Mouse (Mus musculus) brain, adult 2 months (tissue): ENCODE measurements at regions not wholly inside any gene's neighbourhood (a gene's known extent, or its start where the extent isn't known, plus 50 kb on each side); places are given as distances from the start of the nearest gene placed in this dataset.
"Not testable (repeated sequence)": the region's sequence is repeated elsewhere in the genome, so short reads cannot be mapped to it uniquely, and the experiment has no call there.

Experiments used
- DNase-seq: peaks from one replicate; pipeline ENCODE4 v3.0.0; 2011; ENCODE audit warnings: low read depth, low spot score

DNA sequence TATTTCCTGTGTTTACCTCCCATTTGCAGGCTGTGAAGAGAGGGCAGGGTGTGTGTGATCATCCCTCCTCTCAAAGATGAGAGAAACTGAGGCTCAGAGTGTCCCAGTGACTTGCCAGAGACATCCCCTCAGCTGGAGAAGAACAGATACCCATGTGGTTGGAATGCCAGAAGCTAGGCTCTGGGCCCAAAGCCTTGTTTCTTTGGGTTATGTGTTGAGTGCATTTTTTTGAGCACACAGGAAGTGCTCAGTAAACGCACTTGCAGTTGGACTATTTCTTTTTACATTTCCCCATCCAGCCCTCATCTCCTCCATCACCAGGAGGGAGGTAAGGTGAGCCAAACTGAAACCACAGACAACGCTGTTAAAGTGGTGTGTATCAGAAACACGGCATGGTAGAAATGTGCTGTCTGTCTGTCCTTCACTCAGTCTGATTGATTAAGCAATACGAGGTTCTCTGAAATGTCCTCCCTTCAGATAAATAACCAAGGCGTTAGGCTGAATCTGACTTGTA lies 341.8 kb upstream of the 3110018I06Rik start:
- DNase-seq = no peak

DNA sequence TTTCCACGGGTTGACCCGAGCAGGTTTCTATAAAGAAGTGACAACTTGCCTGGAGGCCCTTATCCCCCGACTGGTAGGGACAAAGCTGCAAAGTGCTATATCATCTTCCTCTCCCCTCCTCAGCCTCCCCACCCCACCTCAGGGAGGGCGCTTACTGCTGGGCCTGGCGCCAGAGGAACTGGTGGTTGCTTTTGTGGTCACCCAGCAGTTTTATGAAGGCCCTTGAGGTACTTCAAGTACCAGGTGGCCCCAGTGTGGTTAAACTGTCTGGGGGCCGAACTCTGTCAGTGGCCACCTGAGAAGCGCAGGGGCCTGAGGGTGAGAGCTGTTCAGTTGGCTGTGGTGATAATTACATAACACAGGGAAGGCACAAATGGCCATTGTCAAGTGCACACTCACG lies 340.0 kb upstream of the 3110018I06Rik start:
- no peak for DNase-seq

- no peak for DNase-seq
These were observed 337.3 kb upstream of the 3110018I06Rik start for GRCm38 (mm10) chr12:107151089-107151488.

DNA sequence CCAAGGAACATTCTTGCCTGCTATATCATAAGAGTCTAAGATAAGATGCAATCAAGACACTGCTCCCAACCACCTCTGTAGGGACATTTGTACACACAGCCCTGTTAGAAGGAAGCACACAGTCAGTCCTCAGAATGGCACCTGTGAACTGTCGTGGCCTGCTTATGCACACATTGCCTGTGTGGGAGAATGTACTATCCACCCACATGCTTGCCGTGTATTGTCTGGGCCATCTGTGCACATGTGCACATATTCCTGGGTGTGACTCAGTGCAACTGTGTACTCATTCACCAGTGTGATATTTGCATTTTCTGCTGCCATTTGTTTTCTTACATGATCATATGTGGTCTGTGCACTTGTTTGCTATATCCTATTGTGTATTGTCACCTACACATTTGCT lies 333.8 kb upstream of the 3110018I06Rik start:
- peak; percentile 31 for DNase-seq

- DNase-seq = no peak
These were observed 331.5 kb upstream of the 3110018I06Rik start for GRCm38 (mm10) chr12:107156791-107157428.

DNA sequence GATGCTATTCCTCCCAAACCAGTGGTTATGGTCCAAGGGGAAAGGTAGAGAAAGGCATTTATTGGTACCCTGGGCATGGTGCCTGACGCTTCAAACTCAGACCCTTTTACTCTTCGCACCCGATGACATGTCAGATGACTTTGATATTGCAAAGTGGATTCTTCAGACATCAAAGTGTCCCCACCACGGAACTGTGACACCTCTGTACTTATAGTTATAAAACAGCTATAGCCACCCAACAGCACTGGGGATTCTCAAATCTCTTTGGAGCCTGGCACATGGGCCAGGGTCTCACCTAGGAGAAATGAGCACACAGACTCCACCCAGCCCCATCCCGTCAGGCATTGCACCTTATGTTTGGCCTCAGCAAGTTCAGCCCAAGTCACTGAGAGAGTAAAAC lies 329.3 kb upstream of the 3110018I06Rik start:
- no peak for DNase-seq

DNA sequence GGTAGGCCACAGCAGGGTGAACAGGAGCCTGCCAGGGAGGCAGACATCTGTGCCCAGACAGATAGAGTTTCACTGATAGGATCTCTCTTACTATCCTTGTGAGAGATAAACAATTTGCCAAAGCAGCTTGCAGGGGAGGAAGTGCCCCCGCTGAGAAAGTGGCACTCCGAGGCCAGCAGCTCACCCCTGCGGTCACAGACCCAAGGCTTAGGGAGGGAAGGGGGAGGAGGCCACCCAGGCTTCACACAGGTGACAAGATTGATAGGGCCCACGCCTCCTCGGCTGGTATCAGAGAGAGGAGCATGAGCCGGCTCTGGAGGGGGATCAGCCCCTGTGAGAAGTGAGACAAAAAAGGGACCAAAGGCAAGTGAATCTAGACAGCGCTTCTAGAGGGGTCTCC lies 328.3 kb upstream of the 3110018I06Rik start:
- DNase-seq = no peak

GRCm38 (mm10) chr12:107160628-107161027 lies 327.8 kb upstream of the 3110018I06Rik start:
- DNase-seq = no peak

- DNase-seq = no peak
These were observed 317.5 kb upstream of the 3110018I06Rik start for GRCm38 (mm10) chr12:107170926-107171325.

- DNase-seq = no peak
These were observed 316.8 kb upstream of the 3110018I06Rik start for GRCm38 (mm10) chr12:107171676-107172075.

DNA sequence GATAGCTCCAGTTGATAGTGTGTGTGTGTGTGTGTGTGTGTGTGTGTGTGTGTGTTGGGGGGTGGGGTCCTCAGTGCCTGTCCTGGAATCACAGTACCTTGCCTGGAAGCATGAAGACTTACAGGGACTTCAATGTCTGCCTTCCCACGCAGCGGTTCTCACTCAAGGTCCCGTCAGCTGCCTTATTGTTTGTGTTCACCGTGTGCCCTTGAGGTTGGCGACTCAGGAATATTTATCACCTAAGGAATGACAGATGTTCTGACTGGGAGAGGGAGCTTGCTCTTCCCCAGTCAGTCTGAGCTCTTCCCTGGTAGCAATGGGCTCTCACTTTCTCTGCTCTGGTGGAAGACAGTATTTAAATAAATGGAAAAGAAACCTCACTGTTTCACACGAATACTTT lies 309.8 kb upstream of the 3110018I06Rik start:
- no peak for DNase-seq

GRCm38 (mm10) chr12:107180501-107180900 lies 307.9 kb upstream of the 3110018I06Rik start:
- no peak for DNase-seq

GRCm38 (mm10) chr12:107181291-107181690 lies 307.1 kb upstream of the 3110018I06Rik start:
- no peak for DNase-seq

- no peak for DNase-seq
These were observed 306.3 kb upstream of the 3110018I06Rik start for GRCm38 (mm10) chr12:107182091-107182655.

DNA sequence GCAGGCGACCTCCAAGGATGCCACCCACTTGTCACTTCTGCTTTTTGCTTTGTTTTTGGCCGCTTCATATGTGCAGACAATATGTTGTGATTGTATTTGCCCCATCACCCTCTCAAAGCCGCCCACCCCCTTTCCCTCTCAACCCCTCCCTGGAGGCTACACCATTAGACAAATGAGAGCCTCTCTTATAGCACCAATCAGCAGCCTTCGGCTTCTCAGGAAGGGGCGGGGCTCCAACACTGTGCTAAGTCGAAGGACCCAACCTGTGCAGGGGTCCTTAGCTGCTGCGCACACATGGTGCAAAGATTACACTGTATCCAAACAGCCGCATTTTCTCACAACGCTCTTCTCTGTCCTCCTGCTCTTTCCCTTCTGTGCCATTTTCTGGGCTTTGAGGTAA lies 305.1 kb upstream of the 3110018I06Rik start:
- DNase-seq = peak; percentile 33

DNA sequence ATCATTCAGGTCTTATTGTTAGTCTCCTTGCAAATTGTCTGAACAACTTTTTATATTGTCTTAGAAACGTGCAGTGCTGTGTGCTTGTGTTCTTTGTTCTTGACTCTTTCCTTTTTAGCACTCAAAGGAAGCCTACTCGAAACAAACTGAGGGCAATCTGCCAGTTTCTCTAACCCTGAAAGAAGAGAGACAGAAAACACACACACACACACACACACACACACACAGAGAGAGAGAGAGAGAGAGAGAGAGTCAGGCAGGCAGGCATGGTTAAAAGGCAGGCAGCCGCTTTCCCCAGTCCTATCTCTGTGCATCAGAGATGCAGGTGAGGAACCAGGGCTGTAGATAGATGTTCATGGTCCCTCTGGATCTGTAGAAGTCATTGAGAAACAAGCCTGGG lies 304.0 kb upstream of the 3110018I06Rik start:
- DNase-seq = peak; percentile 60

DNA sequence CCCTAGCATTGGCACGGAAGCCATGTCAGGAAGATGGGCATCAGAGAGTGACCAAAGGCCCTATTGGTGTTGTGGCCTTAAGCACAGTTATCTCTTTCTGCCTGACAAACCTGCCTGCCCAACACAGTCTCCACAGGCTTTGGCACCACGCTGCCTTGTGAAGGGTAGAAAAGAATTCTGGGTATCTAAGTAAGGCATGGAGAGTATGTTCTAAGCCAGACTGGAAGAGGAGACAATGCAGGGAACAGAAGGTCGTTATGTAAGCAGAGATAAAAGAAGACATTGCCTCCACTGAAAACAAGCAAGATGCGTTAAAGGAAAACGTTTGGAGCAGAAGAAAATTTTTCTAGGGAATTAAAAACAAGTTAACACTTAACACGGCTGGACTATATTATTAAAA lies 302.1 kb upstream of the 3110018I06Rik start:
- DNase-seq = peak; percentile 63

DNA sequence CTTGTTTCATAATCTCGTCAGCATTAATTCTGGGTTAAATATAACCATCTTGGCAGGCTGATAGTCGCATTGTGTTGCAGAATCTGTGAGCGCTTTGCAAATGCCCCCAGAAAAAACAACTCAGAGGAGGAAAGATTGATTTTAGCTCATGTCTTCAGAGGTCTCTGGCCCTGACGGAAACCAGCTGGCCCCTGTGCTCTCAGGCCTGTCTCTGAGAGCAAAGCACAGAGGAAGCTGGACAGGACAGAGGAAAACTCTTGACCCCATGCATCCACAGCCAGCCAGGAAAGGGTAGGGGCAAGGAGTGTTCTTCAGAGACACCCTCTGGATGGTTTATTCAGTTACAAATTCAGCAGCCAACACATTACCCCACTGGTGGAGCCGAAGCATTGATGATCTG lies 300.4 kb upstream of the 3110018I06Rik start:
- peak; percentile 47 for DNase-seq

GRCm38 (mm10) chr12:107198389-107199018 lies 289.9 kb upstream of the 3110018I06Rik start:
- no peak for DNase-seq

GRCm38 (mm10) chr12:107200903-107201302 lies 287.5 kb upstream of the 3110018I06Rik start:
- DNase-seq = no peak

GRCm38 (mm10) chr12:107208826-107209225 lies 279.6 kb upstream of the 3110018I06Rik start:
- DNase-seq = not testable (repeated sequence)

DNA sequence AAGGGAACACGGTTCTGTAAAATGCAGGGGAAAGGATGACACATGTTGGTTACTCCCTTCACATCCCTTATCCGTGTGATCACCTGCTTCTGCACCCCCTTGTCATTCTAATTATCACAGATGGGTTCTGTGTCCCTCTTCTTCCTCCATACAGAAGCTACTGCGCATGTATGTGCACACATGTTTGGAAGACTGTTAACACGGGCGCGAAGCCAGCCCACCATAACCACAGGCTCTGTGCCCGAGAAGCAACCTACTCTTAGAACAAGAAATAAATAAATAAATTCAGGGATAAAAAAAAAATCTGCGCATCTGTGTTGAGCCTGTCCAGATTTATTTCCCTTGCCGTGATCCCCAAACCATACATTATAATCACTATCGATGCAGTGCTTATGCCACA lies 275.6 kb upstream of the 3110018I06Rik start:
- DNase-seq = no peak

GRCm38 (mm10) chr12:107216119-107216518 lies 272.3 kb upstream of the 3110018I06Rik start:
- DNase-seq = no peak
